Mouse (Mus musculus): ENCODE measurements at regions not wholly inside any gene's neighbourhood (a gene's known extent, or its start where the extent isn't known, plus 50 kb on each side); places are given as distances from the start of the nearest gene placed in this dataset.
A peak's percentile ranks its signal among the peaks of the same experiment; 100 is the strongest.
"Not testable (repeated sequence)": the region's sequence is repeated elsewhere in the genome, so short reads cannot be mapped to it uniquely, and the experiment has no call there.

DNA sequence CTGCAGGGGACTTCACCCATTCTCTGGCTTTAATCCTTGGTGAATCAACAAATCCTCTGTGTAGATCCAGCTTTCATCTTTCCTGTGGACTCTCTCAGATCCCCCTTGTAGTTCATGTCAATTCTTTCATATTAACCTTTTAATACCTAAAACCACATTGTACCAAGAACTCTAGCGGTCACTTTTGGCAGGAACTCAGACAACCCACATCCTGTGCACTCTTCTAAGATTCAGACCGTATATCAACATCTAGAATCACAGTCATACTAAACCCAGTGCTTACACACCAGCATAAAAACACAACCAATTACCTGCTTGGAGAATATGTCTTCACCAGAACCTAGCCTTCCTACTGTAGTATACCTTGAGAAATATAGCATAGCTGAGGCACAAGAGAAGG lies 444.6 kb upstream of the Pdcd1 start:
- H3K9ac ChIP-seq = no peak overlapping the region
- H3K9me3 ChIP-seq (ENCODE audit: low read depth, low read length) = no peaks in the 10 kb centered on the region
- 86% methylated on average over 2 of the region's 2 CpGs for WGBS
- no peaks in the 10 kb centered on the region for H3K27me3 ChIP-seq (ENCODE audit: insufficient read depth, low read length)
- H3K36me3 ChIP-seq (ENCODE audit: insufficient read depth) = no peaks in the 10 kb centered on the region
- no peaks in the 10 kb centered on the region for H3K4me1 ChIP-seq (ENCODE audit: insufficient read depth)
- H3K4me2 ChIP-seq = no peak overlapping the region
- no peak for ATAC-seq (ENCODE audit: insufficient read depth)
- no peak for TF ChIP-seq CTCF (IDR thresholded peaks at IDR 0.05; ENCODE audit: low read depth)
- no peak overlapping the region for H3K4me3 ChIP-seq (ENCODE audit: low read depth, low read length)
- H3K27ac ChIP-seq (ENCODE audit: low read depth) = no peak overlapping the region
- DNase-seq = no peak

DNA sequence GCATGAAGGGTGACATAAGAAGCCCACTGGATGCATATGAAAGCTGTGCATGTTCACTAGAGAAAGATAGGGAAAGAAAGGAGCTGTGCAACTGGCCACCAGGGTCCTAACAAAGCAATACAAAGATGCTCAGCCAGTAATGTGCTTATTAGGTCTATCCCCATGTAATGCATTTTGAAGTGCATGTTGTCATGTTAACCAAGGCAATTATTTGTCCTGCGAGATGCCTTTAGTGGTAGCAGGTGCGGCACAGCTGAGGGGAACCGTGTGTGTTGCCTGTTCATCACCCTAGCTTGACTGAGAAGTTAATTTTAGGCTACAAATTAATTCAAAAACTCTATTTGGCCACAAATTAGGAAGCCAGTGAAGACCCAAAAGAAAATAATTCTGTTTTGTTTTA lies 444.0 kb upstream of the Pdcd1 start:
- Histone ChIP-seq H3K36me3 (ENCODE audit: insufficient read depth) (no peaks in the 10 kb centered on the region), H3K4me2 (no peak overlapping the region), H3K27me3 (ENCODE audit: insufficient read depth, low read length) (no peaks in the 10 kb centered on the region), H3K27ac (ENCODE audit: low read depth) (no peak overlapping the region), H3K4me3 (ENCODE audit: low read depth, low read length) (no peak overlapping the region), H3K9me3 (ENCODE audit: low read depth, low read length) (no peaks in the 10 kb centered on the region), H3K4me1 (ENCODE audit: insufficient read depth) (no peaks in the 10 kb centered on the region), H3K9ac (no peak overlapping the region)
- no peak for TF ChIP-seq CTCF (IDR thresholded peaks at IDR 0.05; ENCODE audit: low read depth)
- WGBS = 87% methylated on average over 3 of the region's 3 CpGs
- DNase-seq (no peak), ATAC-seq (ENCODE audit: insufficient read depth) (no peak)

DNA sequence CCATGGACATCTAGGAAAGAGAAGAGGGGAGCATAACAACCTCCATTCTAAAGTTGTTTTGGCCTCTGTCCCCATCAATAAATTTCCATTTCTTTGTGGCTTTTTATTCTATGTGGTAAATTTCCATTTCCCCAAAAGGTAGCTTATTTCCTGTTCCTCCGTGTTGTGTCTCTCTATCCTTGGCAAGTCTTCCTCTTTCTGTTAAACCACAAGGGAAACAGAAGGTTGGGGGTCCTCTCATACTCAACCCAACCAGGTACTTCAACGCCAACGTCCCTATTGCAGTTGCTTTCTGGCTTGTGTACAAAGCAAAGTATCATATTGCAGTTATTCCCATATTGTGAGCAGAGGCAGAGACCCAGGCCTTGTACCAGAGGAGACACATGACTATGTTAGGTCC lies 434.7 kb upstream of the Pdcd1 start:
- ATAC-seq (ENCODE audit: insufficient read depth) (no peak), DNase-seq (no peak)
- TF ChIP-seq CTCF (IDR thresholded peaks at IDR 0.05; ENCODE audit: low read depth) = no peak
- 71% methylated on average over 3 of the region's 3 CpGs for WGBS
- H3K27ac ChIP-seq (ENCODE audit: low read depth) = no peak overlapping the region
- H3K9me3 ChIP-seq (ENCODE audit: low read depth, low read length) = no peaks in the 10 kb centered on the region
- no peaks in the 10 kb centered on the region for H3K27me3 ChIP-seq (ENCODE audit: insufficient read depth, low read length)
- no peaks in the 10 kb centered on the region for H3K4me1 ChIP-seq (ENCODE audit: insufficient read depth)
- no peak overlapping the region for H3K4me2 ChIP-seq
- H3K36me3 ChIP-seq (ENCODE audit: insufficient read depth) = no peaks in the 10 kb centered on the region
- no peak overlapping the region for H3K4me3 ChIP-seq (ENCODE audit: low read depth, low read length)
- H3K9ac ChIP-seq = no peak overlapping the region

DNA sequence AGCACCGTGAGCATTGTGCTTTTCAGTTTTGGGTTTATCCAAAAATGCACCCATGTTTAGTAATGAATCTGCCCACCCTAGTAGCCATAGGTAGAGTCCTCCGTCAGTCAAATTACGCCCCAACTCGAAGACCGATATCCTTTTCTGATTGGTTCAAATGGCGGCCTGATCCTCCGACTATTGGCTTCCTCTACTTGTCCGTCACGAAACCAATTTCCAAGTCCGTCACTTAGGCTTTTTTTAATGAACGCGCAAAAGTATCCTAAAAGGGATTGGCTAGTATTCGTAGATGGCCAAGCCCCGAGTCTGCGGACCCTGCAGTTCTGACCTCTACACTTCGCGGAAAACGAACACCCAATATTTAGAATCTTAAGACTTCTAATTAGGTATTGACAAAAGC lies 417.5 kb upstream of the Pdcd1 start:
- not testable (repeated sequence) for DNase-seq; H3K9me3 ChIP-seq (ENCODE audit: low read depth, low read length); H3K4me2 ChIP-seq; H3K27me3 ChIP-seq (ENCODE audit: insufficient read depth, low read length); H3K36me3 ChIP-seq (ENCODE audit: insufficient read depth); H3K9ac ChIP-seq; H3K4me1 ChIP-seq (ENCODE audit: insufficient read depth); H3K27ac ChIP-seq (ENCODE audit: low read depth); H3K4me3 ChIP-seq (ENCODE audit: low read depth, low read length)
- ATAC-seq (ENCODE audit: insufficient read depth) = peak; percentile 95
- 98% methylated on average over 18 of the region's 18 CpGs for WGBS

DNA sequence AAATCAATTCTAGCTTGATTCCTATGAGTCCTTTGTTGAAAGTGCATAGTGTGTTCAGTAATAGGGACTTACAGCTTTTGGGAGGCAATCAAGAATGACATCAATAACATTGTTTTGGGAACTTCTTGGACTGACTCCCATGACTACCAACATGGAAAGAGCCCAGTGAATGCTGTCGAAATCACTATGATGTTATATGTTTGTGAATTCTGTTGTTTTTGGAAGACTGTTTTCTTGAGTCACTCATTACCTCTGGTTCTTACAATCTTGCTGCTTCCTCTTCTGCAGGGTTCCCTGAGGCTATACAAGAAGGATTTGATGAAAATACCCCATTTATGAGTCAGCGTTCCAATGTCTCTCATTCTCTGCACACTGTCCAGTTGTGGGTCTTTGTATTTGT lies 371.4 kb upstream of the Pdcd1 start:
- WGBS = 94% methylated on average over 2 of the region's 2 CpGs
- H3K27ac ChIP-seq (ENCODE audit: low read depth) = no peak overlapping the region
- H3K4me2 ChIP-seq = no peak overlapping the region
- H3K9ac ChIP-seq = no peak overlapping the region
- H3K27me3 ChIP-seq (ENCODE audit: insufficient read depth, low read length) = no peaks in the 10 kb centered on the region
- ATAC-seq (ENCODE audit: insufficient read depth) = no peak
- H3K4me1 ChIP-seq (ENCODE audit: insufficient read depth) = no peaks in the 10 kb centered on the region
- TF ChIP-seq CTCF (IDR thresholded peaks at IDR 0.05; ENCODE audit: low read depth) = no peak
- no peaks in the 10 kb centered on the region for H3K9me3 ChIP-seq (ENCODE audit: low read depth, low read length)
- H3K36me3 ChIP-seq (ENCODE audit: insufficient read depth) = no peaks in the 10 kb centered on the region
- no peak overlapping the region for H3K4me3 ChIP-seq (ENCODE audit: low read depth, low read length)
- no peak for DNase-seq

DNA sequence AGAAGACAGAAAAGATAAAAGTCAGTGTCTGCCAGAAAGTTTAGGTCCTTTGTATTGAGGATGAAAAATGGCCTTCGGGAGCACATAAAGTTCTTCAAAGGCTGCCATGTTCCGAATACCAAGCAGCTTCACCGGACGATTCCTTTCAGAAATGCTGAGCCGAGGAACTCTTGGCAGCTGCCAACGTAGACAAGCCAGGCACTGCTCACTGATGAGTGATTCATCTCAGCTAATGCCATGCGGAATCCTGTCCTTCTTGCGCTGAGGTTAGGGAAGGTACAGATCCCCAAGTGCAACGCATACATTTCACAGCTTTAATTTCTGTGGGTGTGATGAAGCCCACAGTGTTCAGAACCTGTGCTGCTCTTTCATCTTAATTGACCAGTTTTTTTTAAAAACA lies 360.7 kb upstream of the Pdcd1 start:
- WGBS = 71% methylated on average over 9 of the region's 9 CpGs
- no peak for DNase-seq
- no peak overlapping the region for H3K4me3 ChIP-seq (ENCODE audit: low read depth, low read length)
- no peak overlapping the region for H3K27ac ChIP-seq (ENCODE audit: low read depth)
- no peaks in the 10 kb centered on the region for H3K9me3 ChIP-seq (ENCODE audit: low read depth, low read length)
- no peak for TF ChIP-seq CTCF (IDR thresholded peaks at IDR 0.05; ENCODE audit: low read depth)
- no peak for ATAC-seq (ENCODE audit: insufficient read depth)
- no peak overlapping the region for H3K4me2 ChIP-seq
- no peaks in the 10 kb centered on the region for H3K36me3 ChIP-seq (ENCODE audit: insufficient read depth)
- H3K27me3 ChIP-seq (ENCODE audit: insufficient read depth, low read length) = no peaks in the 10 kb centered on the region
- H3K9ac ChIP-seq = no peak overlapping the region
- no peaks in the 10 kb centered on the region for H3K4me1 ChIP-seq (ENCODE audit: insufficient read depth)

DNA sequence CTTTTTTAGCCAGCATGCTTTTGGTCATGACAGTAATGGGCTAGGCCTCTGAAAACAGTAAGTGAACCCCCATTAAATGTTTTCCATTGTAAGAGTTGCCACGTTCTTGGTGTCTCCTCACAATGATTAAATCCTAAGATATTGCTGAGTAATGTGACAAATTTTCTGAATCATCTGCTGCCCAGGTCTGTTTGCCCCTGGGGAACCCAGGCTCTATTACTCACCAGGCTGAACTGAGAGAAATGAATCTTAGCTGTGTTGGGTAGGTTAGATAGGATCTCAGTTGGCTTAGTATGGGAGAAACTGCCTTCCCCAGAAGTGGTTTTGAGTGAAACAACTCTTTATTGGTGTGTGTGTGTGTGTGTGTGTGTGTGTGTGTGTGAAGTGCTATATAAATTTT lies 314.3 kb upstream of the Pdcd1 start:
- Histone ChIP-seq H3K27me3 (ENCODE audit: insufficient read depth, low read length) (no peaks in the 10 kb centered on the region), H3K4me2 (no peak overlapping the region), H3K4me3 (ENCODE audit: low read depth, low read length) (no peak overlapping the region), H3K9me3 (ENCODE audit: low read depth, low read length) (no peaks in the 10 kb centered on the region), H3K36me3 (ENCODE audit: insufficient read depth) (no peaks in the 10 kb centered on the region), H3K4me1 (ENCODE audit: insufficient read depth) (no peaks in the 10 kb centered on the region), H3K27ac (ENCODE audit: low read depth) (no peak overlapping the region), H3K9ac (no peak overlapping the region)
- no peak for ATAC-seq (ENCODE audit: insufficient read depth)
- no peak for TF ChIP-seq CTCF (IDR thresholded peaks at IDR 0.05; ENCODE audit: low read depth)
- no peak for DNase-seq
- 76% methylated on average over 1 of the region's 1 CpGs for WGBS

DNA sequence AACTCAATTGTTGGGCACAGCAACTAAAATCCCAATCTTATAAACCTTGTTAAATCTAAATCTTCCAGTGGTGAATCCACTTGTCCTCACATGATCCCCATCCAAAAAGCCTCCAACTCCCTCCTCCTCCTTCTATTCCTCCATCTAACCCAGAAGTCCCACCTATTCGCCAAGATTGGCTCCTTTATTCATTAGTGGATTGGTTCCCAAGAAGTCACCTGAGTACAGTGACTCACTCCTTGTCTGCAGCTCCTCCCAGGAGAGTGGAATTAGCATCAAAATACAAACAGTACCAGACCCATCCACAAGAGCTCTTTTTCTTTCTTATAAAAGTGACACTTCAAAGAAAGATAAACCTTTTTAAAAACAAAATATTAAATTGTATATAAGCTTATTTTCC lies 304.6 kb upstream of the Pdcd1 start:
- Histone ChIP-seq H3K4me1 (ENCODE audit: insufficient read depth) (no peaks in the 10 kb centered on the region), H3K27me3 (ENCODE audit: insufficient read depth, low read length) (no peaks in the 10 kb centered on the region), H3K4me3 (ENCODE audit: low read depth, low read length) (no peak overlapping the region), H3K9ac (no peak overlapping the region), H3K9me3 (ENCODE audit: low read depth, low read length) (no peaks in the 10 kb centered on the region), H3K4me2 (no peak overlapping the region), H3K36me3 (ENCODE audit: insufficient read depth) (no peaks in the 10 kb centered on the region), H3K27ac (ENCODE audit: low read depth) (no peak overlapping the region)
- TF ChIP-seq CTCF (IDR thresholded peaks at IDR 0.05; ENCODE audit: low read depth) = no peak
- DNase-seq (no peak), ATAC-seq (ENCODE audit: insufficient read depth) (no peak)
- WGBS = 69% methylated on average over 1 of the region's 1 CpGs

Measured in lung, embryonic 14.5 days (tissue).